Mouse (Mus musculus) kidney, postnatal 25 days (tissue): ENCODE data around the gene Pam.
"Not testable (repeated sequence)": the region's sequence is repeated elsewhere in the genome, so short reads cannot be mapped to it uniquely, and the experiment has no call there.

ENCODE experiments used
- DNase-seq, 2 experiments: peaks; one replicate each; pipeline ENCODE4 v3.0.0; 2021; ENCODE audit warnings: mixed read lengths in 2 of 2

Gene Pam

DNA sequence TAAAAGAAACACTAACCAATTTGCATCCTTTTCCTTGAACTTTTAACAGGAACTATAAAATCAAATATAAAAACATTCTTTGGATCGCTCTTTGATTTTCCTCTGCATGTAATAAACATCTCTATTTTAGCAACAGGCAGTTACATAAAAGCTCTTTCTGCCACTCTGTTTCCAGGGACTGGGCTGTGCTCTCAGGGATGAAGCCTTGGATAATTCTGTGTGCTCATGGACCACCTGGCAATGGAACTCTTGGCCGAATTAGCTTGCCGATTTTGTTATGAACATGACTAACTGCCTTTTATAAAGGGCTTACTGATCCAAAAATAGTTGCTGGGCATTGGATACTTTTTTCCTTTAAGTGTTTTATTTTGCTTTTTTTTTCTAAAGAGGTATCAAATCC is 134.8 kb downstream of the Pam start:
- DNase-seq: no peak

DNA sequence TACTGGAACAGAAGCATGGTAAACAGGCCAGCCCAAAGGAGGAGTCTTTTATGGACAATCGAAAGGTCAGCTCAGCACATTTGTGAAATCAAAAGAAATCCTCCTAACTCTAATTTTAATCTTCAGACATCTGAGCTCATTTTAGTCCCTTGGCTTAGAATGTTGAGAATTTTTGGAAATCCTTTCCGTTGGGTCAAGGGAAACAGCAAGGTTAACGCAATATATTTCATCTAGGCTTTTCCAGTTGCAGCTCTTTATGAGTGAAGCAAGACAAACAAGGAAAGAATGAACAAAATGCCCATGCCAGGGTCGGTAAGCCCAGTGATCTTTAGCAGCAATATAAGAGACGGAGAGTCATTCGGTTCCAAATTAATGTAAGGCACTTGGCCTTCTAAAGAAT is 135.3 kb downstream of the Pam start:
- DNase-seq: no peak

DNA sequence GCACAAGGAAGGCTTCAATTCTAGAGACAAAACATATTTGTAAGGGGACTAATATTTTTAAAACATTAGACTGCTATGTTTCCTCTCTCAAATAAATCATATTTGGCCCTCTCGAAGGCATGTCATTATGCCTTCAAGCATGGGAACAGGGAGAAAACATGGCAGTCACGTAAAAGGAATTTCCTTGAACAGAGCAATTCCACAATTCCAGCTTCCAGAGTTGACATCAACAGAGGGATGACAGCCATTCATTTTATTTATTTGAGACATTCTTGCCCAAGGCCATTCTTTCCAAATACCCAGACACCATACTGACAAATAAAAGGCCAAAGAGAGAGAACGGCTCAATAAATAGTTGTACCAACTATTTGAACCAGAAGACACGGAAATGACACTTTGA is 136.7 kb downstream of the Pam start:
- no peak for DNase-seq

DNA sequence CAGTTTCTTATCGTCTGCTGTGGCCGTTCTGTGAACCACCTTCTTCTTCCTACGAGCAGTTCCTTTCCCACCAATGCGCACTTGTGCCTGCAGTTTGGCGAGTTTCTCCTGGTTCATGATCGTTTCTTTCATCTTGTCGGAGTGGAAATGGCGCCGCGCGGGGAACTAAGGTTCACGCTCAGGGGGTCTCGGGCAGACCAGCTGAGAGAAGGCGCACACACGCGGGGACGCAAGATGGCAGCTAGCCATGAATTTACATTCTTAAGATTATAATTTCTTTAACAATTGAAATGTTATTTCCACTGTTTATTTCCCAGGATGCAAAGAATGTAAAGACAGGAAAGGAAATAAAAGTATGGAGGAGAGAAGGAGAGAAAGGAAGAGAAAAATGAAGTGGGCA is 146.2 kb downstream of the Pam start:
- DNase-seq: not testable (repeated sequence)

- no peak for DNase-seq
These were observed 148.3 kb downstream of the Pam start for GRCm38 (mm10) chr1:97947100-97947499.

DNA sequence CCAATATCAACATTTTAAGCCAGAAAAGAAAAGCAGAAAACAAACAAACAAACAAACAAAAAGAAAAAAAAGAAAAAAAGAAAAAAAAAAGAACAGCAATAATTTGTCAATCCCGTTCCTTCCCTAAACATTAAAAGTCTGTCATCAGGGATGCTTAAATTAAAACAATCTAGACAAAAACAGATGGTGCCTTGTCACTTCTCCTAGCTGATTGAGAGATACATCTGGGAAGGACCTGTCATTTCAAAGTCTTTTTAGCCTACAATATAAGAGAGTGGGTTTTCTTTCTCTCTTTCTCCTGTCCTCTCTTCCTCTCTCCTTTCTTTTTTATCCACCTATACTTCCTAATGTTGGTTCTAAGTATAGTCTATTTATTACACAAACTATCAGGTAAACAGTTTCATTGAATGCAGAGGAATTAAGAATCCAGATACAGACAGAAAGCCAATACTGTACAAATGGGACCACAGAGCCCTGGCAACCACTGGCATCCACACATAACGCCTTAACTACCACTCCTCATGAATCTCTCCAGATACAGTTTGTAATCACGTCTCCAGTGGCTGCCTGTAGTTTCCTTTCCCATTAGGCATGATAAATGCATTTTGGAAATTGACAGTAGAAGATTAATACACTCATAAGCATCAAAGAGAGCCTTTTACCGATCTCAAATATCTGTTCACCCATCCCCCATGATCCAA is 151.4 kb downstream of the Pam start:
- no peak for DNase-seq

DNA sequence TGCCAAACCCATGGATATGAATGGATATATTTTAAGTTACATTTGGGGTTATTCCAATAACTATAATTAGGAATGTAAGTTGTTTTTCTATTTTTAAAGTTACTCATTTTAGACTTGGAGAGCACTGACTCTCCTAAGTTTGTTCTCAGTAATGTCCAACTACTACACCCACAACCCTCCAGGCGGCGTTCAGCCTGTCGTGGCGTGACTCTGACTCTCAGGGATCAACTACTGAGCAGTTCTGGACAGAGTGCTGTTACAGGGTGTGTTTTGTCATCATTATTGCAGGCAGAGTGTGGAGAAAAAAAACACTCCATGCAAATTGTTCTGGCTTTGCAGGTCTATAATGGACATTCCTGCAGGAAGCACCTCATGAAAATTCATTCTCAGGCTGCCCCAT is 152.0 kb downstream of the Pam start:
- peak; percentile 14 to 54 for DNase-seq

- DNase-seq: no peak
These were observed 152.5 kb downstream of the Pam start for GRCm38 (mm10) chr1:97942966-97943365.

GRCm38 (mm10) chr1:97938586-97938985 is 156.9 kb downstream of the Pam start:
- no peak for DNase-seq

- no peak for DNase-seq
These were observed 157.4 kb downstream of the Pam start for GRCm38 (mm10) chr1:97938053-97938452.

GRCm38 (mm10) chr1:97934940-97935339 is 160.5 kb downstream of the Pam start:
- no peak for DNase-seq

DNA sequence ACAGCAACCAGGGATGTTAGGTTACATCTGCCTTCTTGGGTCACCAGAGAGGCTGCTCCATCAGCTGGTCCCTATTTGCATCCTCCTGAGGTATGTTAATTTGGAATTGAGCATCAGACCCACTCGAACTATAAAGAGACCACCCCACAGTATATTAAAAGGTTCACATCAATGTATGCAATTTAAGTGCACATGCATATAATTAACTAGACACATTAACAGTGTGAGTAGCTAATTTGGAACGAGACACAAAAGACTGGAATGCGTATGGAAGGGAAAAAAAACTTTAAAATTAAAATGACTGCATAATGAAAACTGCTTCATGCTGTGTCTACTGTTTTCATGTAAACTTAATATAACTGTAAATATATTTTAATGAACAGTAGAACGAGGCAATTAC is 164.2 kb downstream of the Pam start:
- DNase-seq: no peak

DNA sequence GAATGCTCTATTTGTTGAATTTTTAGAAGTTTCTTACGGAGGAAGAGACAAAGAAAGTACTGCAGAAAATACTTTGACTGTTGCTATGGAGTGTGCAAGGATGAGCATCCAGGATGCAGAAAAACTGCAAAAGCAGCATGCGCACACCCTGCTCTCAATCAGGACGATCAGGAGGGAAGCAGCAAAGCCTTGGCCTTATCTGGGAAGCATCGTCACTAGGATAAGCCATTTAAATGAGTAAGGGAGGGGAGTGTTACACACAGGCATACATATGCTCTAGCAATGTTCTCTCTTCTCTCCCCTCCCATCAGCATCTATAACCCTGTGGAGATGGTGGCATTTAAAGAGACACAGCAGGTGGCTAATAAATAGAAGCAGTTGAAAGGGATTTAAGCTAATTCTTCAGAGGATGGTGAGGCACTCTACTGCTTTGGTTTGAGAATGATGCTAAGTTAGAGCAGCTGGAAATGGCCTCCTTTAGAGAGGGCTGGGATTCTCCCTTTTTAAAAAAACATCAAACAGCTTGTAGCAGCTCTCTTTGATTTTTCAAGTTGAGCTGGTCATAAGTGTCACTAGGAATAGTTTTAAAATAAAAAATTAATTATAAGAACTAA is 165.9 kb downstream of the Pam start:
- DNase-seq: no peak

DNA sequence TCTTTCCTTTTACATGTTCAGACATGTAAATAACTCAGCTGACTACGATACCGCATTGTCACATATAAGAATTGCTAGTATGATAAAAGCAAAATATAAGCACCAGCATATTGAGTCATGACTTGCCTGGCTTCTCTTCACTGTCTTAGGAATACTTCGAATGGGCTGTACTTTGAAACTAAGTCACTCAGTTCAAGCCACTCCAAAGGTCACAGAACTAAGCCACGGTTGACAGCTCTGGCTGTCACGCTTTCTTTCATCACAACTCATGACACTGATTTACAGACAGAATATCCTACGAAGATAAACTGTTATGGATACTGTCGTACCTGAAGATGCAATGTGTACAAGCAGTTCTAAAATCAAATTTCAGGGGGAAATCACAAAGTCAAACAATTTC is 168.7 kb downstream of the Pam start:
- DNase-seq: peak; percentile 51 to 65

- no peak for DNase-seq
These were observed 169.4 kb downstream of the Pam start for GRCm38 (mm10) chr1:97926017-97926540.

DNA sequence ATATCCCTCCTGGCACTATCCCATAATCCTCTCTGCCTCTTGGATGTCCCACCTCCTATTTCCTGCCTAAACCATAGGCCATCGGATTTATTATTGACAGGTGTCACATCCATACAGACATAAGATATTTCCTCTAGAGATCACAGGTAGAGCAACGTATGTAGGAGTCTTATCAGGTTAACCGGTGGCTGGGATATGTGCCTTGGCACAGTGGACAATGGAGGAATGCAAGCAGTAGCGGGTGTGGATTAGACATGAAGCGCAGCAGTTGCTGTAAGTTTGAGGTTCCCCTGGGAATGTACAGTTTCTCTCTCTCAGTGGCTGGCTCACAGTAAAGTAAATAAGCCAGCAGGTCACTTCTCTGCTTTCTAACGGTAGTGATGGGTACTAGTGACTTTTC is 173.1 kb downstream of the Pam start:
- no peak for DNase-seq

- peak in 1 of 2 experiments; percentile 21 for DNase-seq
These were observed 173.6 kb downstream of the Pam start for GRCm38 (mm10) chr1:97921886-97922285.

GRCm38 (mm10) chr1:97918495-97918894 is 177.0 kb downstream of the Pam start:
- DNase-seq: peak; percentile 30 to 59

GRCm38 (mm10) chr1:97916971-97917234 is 178.5 kb downstream of the Pam start:
- DNase-seq: no peak

- no peak for DNase-seq
These were observed 179.1 kb downstream of the Pam start for GRCm38 (mm10) chr1:97916218-97916970.

DNA sequence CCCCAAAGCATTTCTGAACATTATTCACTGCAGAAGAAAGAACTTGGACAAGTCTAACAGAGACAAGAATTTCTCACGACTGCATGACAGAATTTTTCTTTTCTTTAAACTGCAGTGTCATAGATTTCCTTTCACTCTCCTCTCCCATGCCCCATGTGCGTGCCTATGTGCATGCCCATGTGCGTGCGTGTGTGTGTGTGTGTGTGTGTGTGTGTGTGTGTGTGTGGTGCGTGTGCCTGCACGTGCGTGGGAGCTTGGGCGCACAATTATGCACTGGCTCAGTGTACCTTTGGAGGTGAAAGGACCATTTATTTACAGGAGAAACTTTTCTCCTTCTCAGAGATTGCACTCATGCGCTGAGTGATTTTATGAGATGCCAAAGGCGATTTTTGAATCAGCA is 179.7 kb downstream of the Pam start:
- no peak for DNase-seq

- no peak for DNase-seq
These were observed 184.6 kb downstream of the Pam start for GRCm38 (mm10) chr1:97910874-97911273.

- DNase-seq: no peak
These were observed 185.9 kb downstream of the Pam start for GRCm38 (mm10) chr1:97909561-97909960.

DNA sequence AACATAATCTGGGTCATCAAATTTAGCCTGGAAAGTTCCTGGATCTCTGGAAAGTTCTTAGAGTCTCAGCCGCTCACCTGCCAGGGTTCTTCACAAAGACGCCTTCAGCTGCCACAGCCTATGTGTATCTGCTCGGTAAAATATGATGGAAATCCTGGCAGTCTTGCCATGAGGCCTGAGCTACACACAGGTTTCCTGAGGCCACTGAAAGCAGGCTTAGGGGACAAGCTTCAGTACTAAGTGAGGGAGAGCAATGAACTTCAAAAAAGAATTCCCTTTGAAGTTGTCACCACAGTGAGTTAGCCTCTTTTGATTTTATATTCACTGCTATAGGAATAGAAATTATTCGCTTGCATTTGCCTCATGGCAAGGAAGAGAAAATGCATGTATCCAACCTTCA is 186.7 kb downstream of the Pam start:
- DNase-seq: no peak
